Mouse (Mus musculus) urinary bladder, postnatal 14 days (tissue): ENCODE measurements around the gene Rpap3.

Experiments used
- DNase-seq: peaks from one replicate; pipeline ENCODE4 v3.0.0; 2021; ENCODE audit warnings: low spot score

The Rpap3 gene

DNA sequence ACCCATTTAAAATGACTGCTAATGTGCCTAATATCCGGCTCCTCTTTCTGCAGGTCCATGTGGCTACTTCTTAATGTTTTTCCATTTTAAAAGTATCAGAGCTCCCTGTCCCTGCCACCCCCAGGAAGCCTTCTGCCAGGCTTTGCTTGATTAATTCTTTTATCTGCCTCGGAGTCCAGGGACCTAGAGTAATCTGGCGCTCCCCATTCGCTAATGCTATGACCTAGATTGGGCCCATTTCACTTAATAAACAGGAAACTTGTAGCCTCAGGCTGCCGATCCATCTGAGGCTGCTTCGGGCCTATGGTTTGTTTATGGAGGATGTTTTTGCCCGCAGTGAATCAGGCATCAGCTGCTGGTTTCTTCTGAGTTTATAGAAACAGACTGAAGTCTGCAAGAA, 59.2 kb downstream of the Rpap3 start:
- DNase-seq = no peak

DNA sequence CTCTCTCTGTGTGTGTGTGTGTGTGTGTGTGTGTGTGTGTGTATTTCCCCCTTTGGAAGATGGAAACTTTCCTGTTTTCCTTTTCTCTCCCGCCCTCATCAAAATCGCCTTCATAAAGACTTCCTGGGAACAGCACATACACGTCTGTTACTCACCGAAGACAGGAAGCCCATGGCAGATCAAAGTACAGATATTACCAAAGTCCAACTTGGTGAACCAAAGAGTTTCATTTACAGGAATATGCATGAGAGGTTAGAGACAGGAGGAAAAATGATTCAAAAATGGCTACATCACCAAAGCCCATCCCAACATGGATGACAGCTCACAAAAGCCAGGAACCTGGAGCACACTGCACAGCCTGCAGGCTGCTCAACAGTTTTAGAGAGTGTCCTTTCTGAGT, 61.6 kb downstream of the Rpap3 start:
- DNase-seq = no peak
